Mouse (Mus musculus): ENCODE measurements around the gene Grin2d.
A peak's percentile ranks its signal among the peaks of the same experiment; 100 is the strongest.

The Grin2d gene

GRCm38 (mm10) chr7:45850661-45851060 is 27.5 kb downstream of the Grin2d start:
- DNase-seq: no peak

- DNase-seq: no peak
Measured at GRCm38 (mm10) chr7:45848447-45849027, 29.6 kb downstream of the Grin2d start.

- no peak for DNase-seq
Measured at GRCm38 (mm10) chr7:45842950-45843744, 35.0 kb downstream of the Grin2d start.

GRCm38 (mm10) chr7:45833924-45834323 is 44.3 kb downstream of the Grin2d start:
- no peak for DNase-seq

- DNase-seq: peak; percentile 26 to 33
Measured at GRCm38 (mm10) chr7:45833148-45833790, 44.9 kb downstream of the Grin2d start.

- DNase-seq: no peak
Measured at GRCm38 (mm10) chr7:45832428-45832827, 45.8 kb downstream of the Grin2d start.

GRCm38 (mm10) chr7:45831128-45831525 is 47.1 kb downstream of the Grin2d start:
- DNase-seq: no peak

- peak; percentile 88 to 90 for DNase-seq
Measured at GRCm38 (mm10) chr7:45830427-45831127, 47.6 kb downstream of the Grin2d start, which contains the start of gene Grwd1. Grwd1 (minus strand) TSS chr7:45830944.

- no peak for DNase-seq
Measured at GRCm38 (mm10) chr7:45826631-45827030, 51.5 kb downstream of the Grin2d start.

GRCm38 (mm10) chr7:45824598-45824997 is 53.6 kb downstream of the Grin2d start, which contains the start of gene Kcnj14:
Kcnj14 (minus strand) TSS chr7:45824782.
- no peak for DNase-seq

- no peak for DNase-seq
Measured at GRCm38 (mm10) chr7:45820913-45821312, 57.3 kb downstream of the Grin2d start.

- DNase-seq: no peak
Measured at GRCm38 (mm10) chr7:45819843-45820242, 58.3 kb downstream of the Grin2d start.

GRCm38 (mm10) chr7:45815984-45816351 is 62.2 kb downstream of the Grin2d start:
- no peak for DNase-seq

GRCm38 (mm10) chr7:45815323-45815983 is 62.7 kb downstream of the Grin2d start:
- no peak for DNase-seq

- DNase-seq: no peak
Measured at GRCm38 (mm10) chr7:45814841-45815240, 63.3 kb downstream of the Grin2d start.

GRCm38 (mm10) chr7:45813787-45814779 is 64.1 kb downstream of the Grin2d start, which contains the start of gene Cyth2:
Cyth2 (minus strand) TSS chr7:45814581.
- peak; percentile 99 to 100 for DNase-seq

- no peak for DNase-seq
Measured at GRCm38 (mm10) chr7:45812921-45813320, 65.3 kb downstream of the Grin2d start.

- DNase-seq: no peak
Measured at GRCm38 (mm10) chr7:45809276-45810075, 68.7 kb downstream of the Grin2d start.

- no peak for DNase-seq
Measured at GRCm38 (mm10) chr7:45808471-45808870, 69.7 kb downstream of the Grin2d start.

- DNase-seq: no peak
Measured at GRCm38 (mm10) chr7:45805941-45806340, 72.2 kb downstream of the Grin2d start.
